Mouse (Mus musculus) lung, adult 18-20 months (tissue): ENCODE measurements around the gene Zfp560.
"Not testable (repeated sequence)": the region's sequence is repeated elsewhere in the genome, so short reads cannot be mapped to it uniquely, and the experiment has no call there.

ENCODE experiments used
- DNase-seq, 2 experiments: peaks; one replicate each; pipeline ENCODE4 v3.0.0; 2022; ENCODE audit warnings: mixed read lengths in 2 of 2

Zfp560 gene

DNA sequence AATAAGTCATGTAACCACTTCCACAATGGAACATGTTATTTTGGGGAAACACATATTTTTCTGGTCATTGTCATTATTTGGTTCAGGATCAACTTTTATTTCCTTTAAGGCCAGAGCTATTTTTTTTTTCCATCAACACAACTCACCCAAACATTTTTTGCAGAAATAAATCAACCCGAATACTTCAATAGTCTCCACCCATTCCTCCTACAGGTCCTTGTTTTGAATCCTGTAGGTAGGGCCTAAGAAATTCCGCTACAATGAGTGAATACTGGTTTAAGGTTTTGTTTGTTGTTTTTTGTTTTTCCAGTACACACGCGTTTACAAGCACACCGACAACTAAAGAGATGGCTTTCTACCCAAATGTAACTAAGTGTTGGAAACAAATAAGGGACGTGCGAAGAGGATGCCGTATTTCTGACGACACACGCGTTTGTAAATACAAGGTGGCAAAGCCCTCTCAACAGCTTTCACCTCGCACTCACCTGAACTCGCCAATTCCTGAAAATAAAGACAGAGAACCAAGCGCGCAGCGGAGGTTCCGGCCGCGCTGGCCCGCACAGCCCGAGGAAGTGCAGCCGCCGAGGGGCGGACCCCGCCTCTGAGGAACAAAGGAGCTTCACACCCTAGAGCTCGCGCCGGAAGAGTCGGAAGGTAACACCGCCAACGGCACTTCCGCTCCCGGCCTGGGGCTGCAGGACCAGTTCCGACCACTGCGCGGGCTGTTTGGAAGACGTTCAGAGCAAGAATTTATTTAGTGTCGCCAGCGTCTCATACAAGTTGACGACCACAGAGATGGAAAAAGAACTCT, at the start of gene Zfp560:
Gene Zfp560 (minus strand): TSS at position 646 of the 811 bp plus-strand sequence.
- DNase-seq = peak; percentile 86 to 87

DNA sequence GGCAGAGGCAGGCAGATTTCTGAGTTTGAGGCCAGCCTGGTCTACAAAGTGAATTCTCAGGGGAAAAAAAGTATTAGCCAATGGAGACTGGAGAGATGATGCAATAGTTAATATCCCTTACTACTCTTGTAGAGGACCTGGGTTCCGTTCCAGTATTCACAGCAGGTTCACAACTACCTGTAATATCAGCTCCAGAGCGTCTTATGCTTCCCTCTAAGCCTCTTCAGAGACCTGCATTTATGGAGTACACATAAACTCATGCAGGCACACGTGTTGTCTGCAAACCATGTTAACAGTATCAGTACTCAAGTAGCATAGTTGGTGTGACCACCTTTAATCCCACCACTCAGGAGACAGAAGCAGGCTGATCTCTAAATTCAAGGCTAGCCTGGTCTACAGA, 45.0 kb upstream of the Zfp560 start:
- no peak for DNase-seq

DNA sequence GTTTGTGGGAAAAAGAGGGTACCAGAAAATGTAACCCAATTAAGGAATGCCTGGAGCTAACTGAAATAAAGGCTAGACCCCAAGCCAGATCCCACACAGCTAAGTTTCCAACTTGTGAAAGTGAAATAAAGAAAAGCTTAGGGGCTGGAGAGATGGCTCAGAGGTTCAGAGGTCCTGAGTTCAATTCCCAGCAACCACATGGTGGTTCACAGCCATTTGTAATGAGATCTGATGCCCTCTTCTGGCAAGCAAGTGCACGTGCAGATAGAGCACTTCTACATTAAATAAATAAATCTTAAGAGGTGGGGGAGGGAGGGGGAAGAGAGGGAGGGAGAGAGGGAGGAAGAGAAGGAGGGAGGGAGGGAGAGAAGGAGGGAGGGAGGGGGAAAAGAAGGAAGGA, 26.5 kb upstream of the Zfp560 start:
- DNase-seq = no peak

DNA sequence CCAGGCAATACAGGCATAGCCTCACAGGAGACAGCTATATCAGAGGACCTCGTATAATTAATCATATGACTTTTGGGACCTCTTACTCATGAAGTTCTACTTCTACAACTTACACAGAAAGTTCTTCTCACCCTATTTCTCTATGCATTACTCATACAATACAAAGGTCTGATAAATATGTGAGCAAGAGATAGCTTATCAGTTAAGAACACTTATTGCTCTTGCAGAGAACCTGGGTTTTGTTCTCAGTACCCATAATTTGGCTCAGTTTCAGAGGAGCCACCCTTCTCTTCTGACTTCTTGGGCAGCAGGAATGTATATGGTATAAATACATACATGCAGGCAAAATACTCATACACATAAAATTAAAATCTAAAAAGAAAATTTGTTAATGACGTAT, 24.3 kb upstream of the Zfp560 start:
- no peak for DNase-seq

DNA sequence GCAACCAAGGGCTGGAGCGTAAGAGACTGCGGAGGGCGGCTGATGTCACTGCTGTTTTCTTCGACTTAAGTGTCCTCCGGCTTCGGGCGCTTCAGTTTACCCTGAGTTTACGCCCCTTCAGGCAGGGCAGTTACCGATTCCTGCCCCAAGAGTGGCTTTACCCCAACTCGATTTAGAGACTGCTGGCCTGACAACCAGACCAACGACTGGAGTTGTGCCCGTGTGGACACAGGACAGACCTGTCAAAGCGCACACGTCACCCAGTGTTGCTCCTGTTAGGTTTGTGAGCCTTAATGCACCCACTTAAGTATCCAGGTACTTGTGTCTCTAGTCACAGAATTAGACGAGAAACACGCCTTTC, 346 bp upstream of the Zfp560 start:
- DNase-seq = peak in 1 of 2 experiments; percentile 10

DNA sequence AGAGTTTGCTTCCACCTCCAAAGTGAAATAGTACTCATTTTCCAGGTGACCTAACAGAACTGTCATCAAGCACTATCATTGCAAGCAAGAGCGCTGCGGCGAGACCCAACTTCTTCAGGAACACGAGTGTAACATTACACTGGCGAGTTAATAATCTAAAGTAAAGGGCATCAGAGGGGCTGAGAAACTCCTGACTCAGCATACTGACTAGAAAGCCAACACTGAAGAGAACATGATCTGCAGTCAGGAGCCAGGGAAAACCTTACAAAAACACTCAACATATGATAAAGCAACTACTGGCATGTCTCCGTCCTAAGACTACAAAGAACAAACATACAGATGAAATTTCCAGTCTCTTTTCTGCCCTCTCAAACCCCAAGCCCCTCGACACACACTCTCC, 1.3 kb downstream of the Zfp560 start:
- DNase-seq = no peak

DNA sequence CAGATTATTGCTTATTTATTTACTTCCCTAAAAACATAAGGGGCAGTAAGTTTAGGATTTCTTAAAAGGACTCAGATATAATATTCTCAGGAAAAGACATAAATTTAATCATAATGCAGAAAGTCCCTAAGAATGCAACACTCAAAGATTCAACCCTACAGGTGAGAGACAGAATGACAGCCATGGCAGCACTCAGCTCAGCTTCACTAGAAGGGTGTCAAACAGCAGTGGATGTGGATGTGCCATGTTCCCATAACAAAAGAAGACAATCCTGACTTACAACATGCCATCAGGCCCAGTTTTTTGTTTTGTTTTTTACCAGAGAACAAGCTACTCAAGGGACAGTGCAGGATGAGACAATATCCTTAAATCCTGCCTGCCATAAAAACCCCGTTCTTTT, 10.3 kb downstream of the Zfp560 start:
- no peak for DNase-seq

DNA sequence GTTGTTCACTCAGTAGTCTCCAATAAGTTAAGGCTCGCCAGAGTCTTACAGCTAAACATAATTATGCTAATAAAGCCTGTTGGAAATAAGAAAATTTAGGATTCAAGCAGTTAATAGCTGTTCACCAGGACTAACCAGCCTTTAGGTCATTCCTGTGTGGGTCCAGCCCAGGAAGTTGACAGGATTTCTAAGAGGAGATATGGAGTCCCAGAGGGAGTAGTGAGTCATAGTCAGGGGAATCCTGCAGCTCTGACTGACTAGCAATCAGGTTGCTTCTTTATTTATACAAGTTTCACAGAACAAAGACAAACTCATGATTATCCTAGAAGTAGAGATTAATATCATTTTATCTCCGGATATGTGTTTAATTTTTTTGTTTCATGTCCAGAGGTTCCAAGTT, 17.7 kb downstream of the Zfp560 start:
- no peak for DNase-seq

DNA sequence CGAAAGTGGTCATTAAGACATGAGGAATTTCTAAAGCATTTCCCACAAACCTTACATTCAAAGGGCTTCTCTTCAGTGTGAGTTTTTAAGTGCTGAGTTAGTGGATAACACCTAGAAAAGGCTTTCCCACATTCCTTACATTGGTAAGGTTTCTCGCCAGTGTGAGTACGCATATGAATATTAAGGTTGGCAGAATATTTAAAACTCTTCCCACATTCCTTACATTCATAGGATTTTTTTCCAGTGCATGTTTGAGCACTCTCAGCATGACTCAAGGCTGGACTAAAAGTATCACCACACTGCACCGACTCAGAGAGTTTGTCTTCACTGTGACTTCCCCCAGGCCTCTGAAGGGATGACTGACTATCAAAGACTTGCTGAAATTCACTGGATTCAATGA, 36.5 kb downstream of the Zfp560 start:
- no peak for DNase-seq

DNA sequence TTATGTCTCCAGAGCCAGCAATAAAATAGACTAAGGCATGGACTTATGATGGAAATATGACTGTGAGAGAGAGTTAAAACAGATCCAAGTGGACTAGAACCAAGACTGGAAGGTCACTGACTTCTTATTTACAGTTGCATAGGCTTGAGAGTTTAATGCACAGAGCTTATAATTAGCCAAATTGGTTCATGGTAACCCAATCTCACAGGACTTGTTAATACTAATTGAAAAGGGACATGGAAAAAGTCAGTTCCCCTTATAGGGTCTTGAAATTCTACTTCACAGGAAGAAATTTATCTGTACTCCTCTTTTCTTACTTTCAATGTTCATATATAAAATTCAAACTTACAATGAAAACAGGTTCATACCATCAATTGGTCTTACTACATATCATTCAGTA, 49.0 kb downstream of the Zfp560 start, which contains the start of gene Olfr18:
Gene Olfr18 (minus strand): TSS at position 101 of the 400 bp plus-strand sequence.
- no peak for DNase-seq

DNA sequence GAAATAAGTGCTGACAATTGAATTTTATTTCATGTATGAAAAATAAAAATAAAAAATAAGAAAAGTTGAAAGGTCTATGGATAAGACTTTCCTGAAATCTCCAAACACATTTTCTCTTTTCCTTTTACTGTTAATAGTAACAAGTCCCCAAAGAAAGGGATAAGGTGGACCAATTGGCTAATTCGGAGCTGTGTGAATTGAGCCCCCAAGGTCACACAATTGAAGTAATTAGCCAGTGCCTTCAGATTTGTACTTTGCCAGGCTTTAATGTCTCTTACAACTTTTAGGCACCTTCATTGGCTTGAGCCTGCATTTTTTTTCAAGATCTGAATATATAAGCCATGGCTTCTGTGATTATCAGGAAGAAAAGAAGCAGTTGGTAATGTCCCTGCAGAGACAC, 86.7 kb downstream of the Zfp560 start, which contains the start of gene Olfr873:
Gene Olfr873 (plus strand): TSS at position 301 of the 400 bp plus-strand sequence.
- DNase-seq = no peak

DNA sequence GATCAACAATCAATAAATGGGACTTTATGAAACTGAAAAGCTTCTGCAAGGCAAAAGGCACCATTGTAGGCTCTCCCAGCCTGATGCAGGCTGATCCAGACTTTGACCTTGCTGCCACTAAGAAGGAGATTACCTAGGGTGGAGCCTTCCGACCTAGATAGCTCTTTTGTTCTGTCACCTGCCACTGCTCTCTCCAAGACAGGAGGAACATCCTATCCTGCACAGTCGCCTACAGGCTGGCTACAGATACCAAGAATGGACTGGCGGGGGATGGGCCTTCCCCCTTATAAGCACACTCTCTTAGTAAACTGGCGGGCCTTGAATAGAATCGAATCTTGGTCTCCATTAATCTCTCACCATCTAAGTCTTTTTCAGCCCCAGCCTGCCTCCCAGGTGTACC, 89.4 kb downstream of the Zfp560 start:
- DNase-seq = not testable (repeated sequence)
